Mouse (Mus musculus): ENCODE data around the gene Uncx. TPM values are rescaled to one million over a fixed set of nuclear protein-coding genes. Genes with fewer than 3 reads are reported as not detected.

Uncx gene
- total RNA-seq, 4 experiments from 2014 or later: not detected

DNA sequence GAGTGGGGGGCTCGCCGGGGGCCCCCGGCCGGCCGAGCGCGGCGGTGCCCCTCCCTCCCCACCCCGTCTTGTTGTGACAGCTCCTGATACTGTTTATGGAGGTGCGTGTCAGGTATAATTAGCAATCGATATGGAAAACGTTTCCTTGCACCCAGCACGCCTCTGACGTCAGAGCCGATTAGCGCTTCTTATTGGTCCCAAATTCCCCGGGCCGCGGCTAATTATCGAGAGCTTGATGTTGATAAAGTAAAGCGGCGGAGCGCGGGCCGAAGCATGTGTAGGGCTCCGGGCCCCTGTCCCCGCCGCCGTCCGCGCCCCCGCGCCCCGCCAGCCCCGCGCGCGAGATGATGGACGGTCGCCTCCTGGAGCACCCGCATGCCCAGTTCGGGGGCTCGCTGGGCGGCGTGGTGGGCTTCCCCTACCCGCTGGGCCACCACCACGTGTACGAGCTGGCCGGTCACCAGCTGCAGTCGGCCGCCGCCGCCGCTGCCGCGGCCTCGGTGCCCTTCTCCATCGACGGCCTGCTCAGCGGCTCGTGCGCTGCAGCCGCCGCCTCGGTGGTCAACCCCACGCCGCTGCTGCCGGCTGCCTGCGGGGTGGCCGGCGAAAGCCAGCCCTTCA lies 466 bp downstream of the Uncx start:
- DNase-seq: no peak

DNA sequence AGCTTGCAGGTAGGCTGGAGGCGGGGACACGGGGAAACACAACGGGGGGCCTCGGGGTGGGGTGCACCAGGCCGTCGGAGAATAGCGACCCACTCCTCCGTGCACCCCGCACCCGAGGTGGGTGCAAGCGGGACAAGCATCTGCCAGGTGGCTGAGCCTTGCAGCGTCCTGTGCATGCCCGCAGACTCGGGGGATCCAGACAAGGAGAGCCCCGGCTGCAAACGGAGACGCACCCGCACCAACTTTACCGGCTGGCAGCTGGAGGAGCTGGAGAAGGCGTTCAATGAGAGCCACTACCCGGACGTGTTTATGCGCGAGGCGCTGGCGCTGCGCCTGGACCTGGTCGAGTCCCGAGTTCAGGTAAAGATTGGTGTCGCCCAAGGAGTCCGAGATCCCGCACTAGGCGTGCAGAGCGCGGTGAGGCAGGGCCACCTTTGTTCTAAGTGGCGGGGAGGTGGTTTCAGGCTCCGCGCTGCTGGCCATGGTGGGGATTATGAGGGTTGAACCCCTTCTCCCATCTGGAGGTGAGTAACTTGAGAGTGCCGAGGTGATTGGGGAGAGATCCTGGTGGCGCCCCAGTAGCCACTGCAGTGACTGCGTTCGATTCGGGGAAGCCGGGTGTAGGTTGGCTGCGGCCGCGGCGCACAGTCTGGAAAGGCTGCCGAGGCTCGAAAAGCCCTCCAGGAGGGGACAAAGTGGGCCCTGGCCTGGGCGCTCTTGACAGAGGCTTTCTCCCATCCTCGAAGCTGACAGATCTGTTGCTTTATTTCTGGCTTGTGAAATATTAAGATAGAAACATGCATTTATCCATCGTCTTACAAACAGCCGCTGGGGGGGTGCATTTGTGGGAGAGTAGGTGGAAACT lies 1.2 kb downstream of the Uncx start:
- DNase-seq: no peak

DNA sequence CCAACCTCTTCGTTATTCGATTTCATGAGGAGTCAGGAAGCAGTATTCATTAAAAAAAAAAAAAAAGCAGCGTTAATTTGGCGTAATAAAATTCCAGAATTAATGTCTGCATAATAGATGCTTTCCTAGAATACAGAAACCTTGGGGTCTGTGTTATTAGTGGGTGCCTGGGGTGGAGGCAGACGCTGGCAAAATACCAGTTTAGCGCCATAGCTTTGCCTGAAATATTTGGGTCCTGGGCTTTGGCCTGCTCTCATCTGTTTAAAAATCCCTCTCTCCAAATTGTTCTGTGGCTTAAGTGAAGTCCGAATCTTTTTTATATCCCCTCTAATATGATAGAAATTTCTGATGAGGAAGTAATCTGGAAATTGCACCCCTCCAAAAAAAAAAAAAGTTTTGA lies 1.9 kb downstream of the Uncx start:
- DNase-seq: no peak

DNA sequence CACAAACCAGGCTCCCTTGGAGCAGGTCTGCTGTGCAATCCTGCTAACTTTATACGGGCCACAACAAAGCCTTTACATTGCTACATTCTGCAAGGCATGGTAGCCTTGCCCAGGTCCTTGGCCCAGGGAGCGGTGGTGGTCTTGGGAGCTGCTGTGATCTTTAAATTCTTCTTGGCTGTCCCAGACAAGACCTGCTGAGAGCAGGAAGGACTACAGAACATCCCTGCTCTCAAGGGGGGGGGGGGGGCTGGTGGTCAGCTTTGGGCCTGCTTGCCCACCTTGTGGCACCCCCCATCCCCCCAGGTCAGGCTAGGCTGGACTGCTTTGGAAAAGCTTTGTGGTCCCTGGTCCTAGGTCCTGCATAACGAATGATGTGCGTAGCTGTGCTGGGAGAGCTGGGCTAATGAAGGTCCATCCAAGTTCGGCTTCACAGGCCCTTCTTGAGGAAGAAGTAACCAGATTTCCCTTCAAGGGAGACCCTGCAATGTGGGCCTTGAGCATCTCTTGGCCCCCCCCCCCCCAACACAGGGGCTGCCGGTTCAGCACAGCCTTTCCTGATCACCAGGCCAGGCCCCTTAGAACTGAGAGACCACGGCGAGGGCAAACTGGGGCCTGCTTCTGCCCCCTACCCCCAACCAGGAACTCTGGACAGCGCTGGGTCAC lies 2.5 kb downstream of the Uncx start:
- no peak for DNase-seq

DNA sequence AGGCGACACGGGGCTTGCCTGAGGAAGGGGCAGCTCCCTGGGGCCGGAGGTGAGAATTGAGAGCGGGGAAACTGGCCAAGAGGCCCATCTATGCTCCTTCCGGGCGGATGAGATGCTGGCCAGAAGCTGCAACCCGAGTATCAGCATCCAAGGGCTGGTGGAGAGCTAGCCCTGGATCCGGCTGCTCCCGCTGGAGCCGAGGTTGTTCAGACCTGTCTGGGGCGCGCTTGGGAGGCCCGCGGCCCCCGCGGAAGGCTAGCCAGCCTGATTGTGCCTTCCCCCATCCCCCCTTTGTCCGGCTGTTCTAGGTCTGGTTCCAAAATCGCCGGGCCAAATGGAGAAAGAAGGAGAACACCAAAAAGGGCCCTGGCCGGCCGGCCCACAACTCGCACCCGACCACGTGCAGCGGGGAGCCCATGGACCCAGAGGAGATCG lies 3.1 kb downstream of the Uncx start:
- DNase-seq: no peak

DNA sequence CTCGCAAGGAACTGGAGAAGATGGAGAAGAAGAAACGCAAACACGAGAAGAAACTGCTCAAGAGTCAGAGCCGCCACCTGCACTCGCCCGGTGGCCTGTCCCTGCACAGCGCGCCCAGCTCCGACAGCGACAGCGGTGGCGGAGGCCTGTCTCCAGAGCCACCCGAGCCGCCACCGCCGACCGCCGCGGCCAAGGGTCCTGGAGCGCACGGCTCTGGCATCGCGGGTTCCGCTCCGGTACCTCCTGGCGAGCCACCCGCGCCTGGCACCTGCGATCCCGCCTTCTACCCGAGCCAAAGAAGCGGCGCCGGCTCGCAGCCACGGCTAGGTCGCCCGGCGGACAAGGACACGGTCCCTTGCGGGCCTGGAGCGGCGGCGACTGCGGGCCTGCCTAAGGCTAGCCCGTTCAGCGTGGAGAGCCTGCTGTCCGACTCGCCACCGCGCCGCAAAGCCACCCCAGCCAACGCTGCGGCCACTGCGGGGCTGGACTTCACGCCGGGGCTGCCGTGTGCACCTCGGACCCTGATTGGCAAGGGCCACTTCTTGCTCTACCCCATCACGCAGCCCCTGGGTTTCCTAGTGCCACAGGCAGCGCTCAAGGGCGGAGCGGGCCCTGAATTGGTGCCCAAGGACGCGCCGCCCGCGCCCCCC lies 3.6 kb downstream of the Uncx start:
- DNase-seq: no peak

DNA sequence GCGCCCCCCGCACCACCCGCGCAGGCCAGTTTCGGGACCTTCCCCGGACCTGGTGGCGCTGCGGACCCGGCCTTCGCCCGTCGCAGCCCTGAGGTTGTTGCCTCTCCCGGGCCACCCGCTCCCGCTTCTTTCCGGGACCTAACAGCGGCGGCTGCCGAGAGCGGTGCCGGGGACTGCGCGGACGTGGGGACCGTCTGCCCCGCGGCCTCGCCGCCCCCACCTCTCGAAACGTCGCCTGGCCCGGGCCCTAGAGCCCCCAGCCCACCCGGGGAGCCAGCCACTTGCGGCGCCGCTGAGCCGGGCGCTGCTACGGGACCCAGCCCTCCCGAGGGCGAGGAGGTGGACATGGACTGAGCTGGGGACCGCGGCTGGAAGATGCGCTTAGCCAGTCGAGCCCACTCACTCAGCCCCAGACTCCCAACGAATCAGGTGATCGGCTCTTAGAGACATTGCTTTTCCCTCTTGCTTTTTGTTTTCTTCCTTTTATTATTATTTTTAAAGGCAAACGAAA lies 4.2 kb downstream of the Uncx start:
- no peak for DNase-seq

DNA sequence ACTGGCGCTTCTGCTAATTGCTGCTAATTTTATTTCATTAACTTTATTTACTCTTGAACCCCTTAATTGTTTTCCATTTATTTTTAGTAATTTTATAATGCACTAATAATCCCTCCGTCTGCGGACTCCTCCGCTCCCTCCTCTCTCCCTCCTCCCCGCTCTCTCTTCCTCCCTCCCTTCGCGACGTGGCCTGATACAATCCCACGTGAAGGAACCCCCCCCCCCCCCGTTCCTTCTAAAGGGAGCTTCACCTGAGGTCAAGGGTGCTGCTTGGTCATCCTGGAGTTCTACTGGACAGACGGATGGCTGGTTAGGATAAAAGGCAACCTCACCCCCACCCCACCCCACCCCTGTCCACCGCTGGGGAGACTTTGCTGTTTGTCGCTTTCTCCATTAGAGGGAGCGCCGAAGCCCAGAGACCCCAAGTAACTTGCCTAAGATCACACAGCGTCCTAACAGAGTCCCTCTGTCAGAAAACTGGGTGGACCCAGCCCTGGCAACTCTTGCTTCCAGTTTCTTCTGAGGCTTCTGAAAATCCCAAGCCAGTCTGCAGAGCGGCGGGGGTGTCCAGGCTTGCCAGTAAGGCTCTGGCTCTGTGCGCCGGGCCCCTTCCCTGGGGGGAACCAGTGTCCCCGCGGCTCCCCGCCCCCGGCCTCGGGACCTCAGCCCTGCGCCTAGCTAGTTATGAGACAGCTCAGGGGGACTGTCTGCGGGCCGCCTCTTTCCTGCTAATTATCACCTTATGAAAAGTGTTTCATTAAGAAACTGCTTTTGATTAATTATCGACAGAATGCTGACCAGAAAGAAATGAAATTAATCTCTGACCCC lies 10.4 kb downstream of the Uncx start:
- DNase-seq: no peak

DNA sequence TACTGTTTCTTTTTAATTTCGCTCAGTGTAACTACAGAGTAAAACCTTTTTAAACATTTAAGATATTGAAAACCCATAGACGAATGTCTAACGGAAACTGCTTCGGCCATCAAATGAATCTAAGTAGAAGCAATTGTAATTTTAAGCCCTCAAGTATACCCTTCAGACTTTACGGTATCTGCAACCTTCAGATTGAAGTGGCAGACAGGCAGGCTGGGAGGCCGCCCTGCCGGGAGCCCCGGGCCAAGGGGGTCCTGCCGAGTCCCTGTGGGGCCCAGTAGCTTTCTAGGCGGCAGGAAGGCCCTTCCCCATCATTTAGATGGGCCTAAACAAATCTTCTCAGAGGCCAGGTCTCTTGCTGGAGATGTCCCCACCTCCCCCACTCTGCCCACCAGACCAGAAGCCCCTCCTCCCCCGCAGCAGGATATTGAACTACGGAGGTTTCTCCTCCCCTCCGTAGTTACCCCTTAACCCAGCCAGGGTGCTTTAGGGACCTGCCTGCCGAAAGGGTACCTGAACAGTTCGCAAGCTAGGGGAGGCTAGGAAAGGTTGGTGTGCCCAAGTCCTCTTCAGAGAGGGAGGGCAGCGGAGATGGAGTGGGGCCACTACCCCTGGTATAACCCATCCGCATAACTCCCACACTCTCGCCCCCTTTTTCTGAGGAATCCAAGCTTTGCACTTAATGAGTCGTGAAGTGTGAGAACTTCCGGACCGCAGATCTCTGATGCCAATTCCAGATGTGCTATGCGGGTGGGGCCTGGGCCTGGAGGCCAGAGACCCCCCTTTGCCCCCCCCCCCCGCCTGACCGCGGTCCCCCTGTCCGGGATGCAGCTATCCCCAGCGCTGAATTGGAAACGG lies 11.4 kb downstream of the Uncx start:
- no peak for DNase-seq

DNA sequence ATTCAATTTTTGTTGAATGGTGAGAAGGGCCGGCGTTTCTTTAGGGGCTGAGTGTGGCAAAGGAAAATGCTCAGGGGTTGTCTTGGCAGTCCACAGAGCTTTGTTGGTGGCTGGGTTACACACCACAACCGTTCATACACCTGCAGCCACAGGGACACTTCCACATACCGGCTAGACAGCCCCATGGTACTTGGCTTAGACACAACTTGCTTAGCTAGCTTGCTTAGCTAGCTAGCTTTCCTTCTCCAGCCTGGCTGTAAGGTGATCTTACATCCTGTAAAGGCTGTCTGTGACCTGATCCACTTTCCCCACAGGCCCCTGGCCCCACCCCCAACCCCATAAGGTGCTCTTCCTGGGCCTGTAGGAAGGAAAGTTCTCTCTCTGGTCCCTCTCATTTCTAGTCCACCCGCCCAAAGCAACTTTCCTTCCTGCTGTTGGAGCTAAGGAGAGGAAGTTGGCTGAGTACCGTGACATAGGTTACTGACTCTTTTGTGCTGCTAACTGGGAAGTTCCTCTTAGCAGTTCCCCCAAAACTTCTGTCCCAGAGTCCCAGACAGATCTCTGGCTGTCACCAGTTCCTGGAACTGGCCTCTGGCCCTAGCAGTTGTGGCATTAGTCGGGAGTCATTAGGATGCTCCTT lies 12.3 kb downstream of the Uncx start:
- no peak for DNase-seq

DNA sequence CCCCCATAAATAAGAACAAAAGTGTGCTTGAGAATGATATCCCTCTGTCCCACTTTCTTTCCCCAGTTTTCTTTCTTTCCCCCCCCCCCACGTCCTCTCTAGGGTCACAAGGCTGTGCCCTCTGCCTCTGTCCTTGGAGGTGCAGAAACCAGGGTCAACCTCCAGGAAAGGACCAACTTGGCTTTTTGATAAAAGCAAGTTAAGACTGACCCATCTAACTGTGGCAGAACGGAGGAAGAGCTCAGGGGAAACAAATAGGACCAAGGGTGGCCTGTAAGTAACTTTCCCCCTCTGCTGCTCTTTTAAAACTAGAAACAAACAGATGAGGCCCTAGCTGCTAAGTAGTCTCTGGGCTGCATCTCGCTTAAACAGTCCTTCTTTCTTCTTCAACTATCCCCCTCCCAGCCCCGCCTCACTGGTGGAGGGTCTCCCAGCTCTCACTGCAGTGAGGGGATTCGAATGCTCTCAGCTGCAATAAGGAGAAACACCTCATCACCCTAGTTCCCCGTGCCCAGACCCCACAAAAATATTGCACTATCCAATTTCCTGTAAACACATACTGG lies 12.9 kb downstream of the Uncx start:
- DNase-seq: no peak

DNA sequence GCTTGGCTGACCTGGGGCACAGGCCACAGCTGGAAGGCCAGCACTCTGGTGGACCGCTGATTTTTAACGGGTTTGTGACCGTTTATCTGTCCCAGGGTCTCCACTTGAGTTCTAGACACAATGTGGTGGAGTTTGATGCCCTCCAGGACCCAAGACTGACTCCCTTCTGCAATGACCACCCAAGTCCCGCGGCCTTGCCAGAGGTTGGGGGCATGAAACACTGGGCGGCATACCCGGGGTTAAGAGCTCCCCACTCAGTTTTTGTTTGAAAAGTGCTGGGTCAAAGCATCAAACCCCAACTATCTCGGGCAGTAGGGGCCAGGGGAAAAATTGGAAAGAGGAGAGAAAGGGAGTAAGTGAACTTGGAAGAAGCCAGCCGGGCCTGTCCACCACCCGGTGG lies 13.8 kb downstream of the Uncx start:
- DNase-seq: no peak

DNA sequence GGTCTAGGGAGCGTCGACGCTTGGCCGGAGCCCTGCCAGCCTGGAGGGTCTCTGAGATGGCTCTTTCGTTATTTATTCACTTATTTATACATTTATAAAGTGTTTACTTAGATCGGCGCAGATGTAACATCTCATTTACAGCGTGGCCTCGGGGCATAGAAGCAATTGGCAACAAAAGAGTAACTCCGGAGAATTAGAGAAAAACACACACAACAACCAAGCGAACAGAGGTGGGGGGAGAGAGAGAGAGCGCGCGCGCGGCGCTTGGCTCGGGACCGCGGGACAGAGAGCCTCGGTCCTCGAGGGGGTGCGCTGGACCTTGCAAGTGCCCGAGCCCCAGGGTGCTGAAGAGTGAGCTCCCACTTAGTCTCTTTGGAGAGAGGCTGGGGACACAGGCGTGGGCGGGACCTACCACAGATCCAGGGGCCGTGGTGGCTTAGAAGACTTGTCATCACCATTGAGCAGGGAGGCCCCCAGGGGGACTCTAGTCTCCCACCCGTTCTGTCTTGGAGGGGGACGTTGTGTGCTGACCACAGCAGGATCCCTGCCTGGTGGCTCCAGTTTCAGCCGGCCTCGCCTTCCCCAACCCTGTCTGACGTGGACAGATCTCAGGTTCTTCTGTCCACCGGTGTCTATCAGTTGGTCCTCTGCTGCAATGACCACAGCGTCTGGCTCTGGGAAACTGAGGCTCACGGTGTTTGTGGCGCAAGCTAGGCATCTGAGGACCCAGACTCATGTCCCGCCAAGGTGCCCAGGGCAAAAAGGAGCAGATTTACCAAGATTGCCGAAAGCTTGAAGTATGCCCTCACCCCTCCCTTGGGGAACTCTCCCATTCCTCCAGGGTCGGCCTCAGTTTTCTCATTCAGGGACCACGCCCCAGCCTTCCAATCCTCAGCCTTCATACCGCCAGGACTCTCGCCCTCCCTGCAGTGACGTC lies 14.5 kb downstream of the Uncx start:
- DNase-seq: no peak

DNA sequence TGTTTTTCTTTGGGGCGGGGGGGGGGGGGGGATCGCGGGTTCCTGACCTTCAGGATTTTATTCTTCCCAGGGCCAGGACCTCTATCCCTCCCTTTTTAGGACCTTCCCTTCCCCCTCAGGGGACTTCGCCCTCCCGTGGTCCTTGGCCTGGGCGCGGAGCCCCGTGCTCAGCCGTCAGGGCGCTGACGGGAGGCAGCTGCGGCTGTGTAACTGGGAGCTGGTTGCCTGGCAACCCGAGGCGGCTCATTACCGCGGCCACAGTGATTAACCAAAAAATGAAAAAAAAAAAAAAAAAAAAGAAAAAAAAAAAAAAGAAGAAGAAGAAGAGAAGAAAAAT lies 15.1 kb downstream of the Uncx start:
- DNase-seq: no peak

DNA sequence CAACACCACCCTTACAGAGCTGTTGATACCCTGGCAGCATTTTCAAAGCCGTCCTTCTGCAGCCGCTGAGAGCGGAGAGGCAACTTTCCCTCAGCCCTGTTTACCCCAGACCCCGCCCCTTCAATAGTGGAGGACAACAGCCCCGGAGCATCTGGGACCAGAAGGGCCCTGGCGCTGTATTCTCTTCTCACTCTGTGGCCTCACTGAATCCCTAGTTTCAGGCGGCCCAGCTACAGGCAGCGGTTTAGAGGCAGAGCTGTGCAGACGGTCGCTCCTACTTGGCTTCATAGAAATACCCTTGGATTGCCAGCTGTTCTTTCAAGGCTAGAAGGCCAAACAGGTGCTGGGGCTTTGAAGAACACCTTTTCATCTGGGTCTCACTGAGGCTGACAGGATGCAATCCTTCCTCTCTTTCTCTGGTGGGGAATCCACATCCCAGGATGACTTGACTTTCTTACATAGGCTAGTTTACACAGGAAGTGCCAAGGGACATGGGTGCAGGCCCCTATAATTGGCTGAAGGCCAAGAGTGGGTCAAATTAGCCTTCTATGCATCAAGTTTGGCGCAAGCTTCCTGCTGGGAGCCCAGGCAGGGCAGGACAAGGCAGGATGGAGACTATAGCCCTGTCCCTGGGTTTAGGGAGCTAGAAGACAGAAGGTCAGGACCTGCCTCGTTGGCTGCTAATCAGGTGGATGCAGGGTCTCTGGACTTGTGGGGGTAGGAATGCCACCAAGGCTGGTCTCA lies 15.8 kb downstream of the Uncx start:
- DNase-seq: no peak

DNA sequence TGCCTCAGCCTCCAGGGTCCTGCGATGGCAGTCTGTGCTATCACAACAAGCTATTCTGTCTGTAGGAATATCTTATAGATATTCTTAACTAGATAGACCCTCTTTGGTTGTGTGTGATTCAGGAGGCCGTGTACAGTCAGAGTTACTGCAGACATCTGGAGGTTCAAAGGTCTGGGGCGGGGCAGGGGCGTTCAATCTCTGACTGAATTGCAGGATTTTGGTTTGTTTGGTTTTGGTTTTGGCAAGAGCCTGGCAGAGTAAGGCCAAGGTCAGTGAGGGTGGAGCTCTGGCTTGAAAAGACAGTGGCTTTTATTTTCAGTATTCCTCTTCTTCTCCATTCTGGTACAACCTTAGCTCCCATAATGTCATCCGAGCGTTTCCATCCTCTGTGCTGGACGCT lies 16.5 kb downstream of the Uncx start:
- no peak for DNase-seq

DNA sequence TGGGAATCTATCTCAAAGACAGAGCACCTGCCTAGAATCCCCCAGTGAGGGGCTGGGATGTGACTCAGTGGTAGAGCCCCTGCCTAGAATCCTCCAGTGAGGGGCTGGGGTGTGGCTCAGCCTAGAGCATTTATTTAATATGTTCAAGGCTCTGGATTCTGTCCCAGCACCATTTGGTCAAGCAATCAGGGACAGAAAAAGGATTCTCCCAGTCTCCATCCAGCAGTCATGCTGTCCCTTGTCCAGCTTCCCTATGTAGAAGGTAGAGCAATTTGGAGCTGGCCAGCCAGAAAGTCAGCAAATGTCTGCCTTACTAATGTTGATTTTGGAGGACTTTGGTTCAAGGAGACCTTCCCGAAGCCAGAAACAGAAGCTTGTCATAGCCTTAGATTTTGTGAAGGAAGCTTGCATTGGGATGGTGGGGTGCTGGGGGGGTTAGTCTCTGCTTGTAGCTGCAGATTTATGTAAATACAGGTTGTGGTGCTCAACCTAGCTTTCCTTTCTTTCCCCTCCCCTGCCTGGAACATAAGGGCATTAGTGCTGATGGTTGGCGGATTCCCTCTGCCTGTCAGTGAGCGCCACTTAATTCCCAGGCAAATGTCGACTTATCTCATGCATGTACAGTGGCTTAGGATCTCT lies 18.2 kb downstream of the Uncx start:
- DNase-seq: no peak

DNA sequence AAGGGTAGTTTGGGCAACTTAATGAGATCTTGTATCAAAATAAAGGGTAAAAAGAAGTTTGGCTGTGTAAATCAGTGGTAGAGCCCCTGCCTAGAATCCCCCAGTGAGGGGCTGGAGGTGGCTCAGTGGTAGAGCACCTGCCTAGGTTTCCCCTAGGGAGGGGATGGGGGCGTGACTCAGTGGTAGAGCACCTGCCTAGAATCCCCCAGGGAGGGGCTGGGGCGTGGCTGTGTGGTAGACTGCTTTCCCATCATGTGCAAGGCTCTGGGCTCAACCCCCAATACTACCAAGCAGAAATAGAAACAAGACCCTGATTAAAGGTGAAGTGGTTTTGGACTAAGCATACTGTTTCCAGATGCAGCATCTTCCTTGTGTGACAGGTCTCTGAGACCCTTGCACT lies 21.4 kb downstream of the Uncx start:
- no peak for DNase-seq

Measured in adrenal gland, adult 8-10 months (tissue).